Mouse (Mus musculus) intestine, embryonic 15.5 days (tissue): ENCODE measurements around the gene Map2. TPM values are rescaled to one million over a fixed set of nuclear protein-coding genes. Genes with fewer than 3 reads are reported as not detected.

Source experiments
- ATAC-seq: fragments of 200-750 bp; cut with Nextera tagmentation; 2 replicates; pipeline ENCODE4 v1.8.0; 2017; ENCODE audit warnings: moderate TSS enrichment, moderate library complexity
- H3K27ac ChIP-seq: fragments of 300-500 bp; sonication (generic); 2 replicates; pipeline ENCODE4 v1.5.1; 2015; ENCODE audit warnings: mild to moderate bottlenecking, inconsistent platforms
- H3K27me3 ChIP-seq: fragments of 300-500 bp; sonication (generic); replicated peaks from 2 replicates; pipeline ENCODE4 v1.6.1; 2015; ENCODE audit warnings: inconsistent platforms
- H3K36me3 ChIP-seq: fragments of 300-500 bp; sonication (generic); 2 replicates; pipeline ENCODE4 v1.6.1; 2015; ENCODE audit warnings: inconsistent platforms
- H3K4me1 ChIP-seq: fragments of 300-500 bp; sonication (generic); replicated peaks from 2 replicates; pipeline ENCODE4 v1.6.1; 2015; ENCODE audit warnings: inconsistent platforms
- H3K4me2 ChIP-seq: fragments of 300-500 bp; sonication (generic); replicated peaks from 2 replicates; pipeline ENCODE4 v1.6.1; 2015; ENCODE audit warnings: mild to moderate bottlenecking, inconsistent platforms
- H3K4me3 ChIP-seq: fragments of 300-500 bp; sonication (generic); replicated peaks from 2 replicates; pipeline ENCODE4 v1.5.1; 2015; ENCODE audit warnings: inconsistent platforms
- H3K9ac ChIP-seq: fragments of 300-500 bp; sonication (generic); 2 replicates; pipeline ENCODE4 v1.6.1; 2015; ENCODE audit warnings: inconsistent platforms
- H3K9me3 ChIP-seq: fragments of 300-500 bp; sonication (generic); 2 replicates; pipeline ENCODE4 v1.6.1; 2016; ENCODE audit warnings: inconsistent platforms
- WGBS: fragments of 180-500 bp; shearing (Covaris S2); methylation state at CpG from one replicate; pipeline ENCODE4 v1.1.7; 2015; 5-methylcytosine and 5-hydroxymethylcytosine counted together
- polyA plus RNA-seq: library from polyadenylated mRNA; unstranded; fragments of >200 nt; fragmentation: Nextera tagmentation; extraction: Ambion mirVana; gene quantifications from 2 replicates; pipeline ENCODE4 v1.2.1, GENCODE M21; 2015

The Map2 gene
- polyA plus RNA-seq, 1 experiment from 2014 or later, result 14.1 TPM

DNA sequence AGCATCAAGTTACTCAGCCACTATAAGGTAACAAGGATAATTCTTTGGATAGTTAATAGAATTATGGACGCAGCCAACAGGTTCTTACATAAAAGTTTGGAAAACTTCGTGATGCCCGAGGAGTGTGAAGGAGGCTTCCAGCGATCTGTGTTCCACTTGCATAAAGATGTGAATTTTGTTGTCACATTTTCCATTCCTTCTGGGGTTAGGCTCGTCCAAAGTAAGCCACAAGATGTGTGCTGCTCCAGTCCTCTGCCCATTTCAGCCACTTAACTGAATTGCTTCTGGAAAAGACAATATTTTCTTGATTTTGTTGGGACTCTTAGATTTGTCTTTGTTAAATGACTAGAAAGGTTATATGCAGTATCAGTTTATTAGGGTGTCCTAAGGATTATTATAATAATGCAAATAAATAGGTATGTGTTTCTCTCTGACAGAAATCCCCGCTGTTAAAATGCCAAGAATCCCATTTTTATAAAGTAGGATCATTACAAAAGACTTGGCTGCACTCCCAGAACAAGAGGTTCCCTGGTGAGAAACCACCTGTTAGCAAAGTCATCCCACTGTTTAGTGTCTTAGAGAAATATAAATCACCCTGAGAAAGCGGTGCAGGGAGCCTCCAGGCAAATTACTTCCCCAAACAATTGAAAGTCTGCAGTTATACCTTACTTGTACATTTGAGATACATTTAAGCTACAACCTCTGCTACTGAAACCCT, 36.2 kb downstream of the Map2 start:
- Histone ChIP-seq H3K9me3 (no peaks in the 10 kb centered on the region), H3K4me3 (no peak overlapping the region), H3K9ac (no peak overlapping the region), H3K4me1 (no peaks in the 10 kb centered on the region), H3K27me3 (no peaks in the 10 kb centered on the region), H3K27ac (no peak overlapping the region), H3K4me2 (no peak overlapping the region), H3K36me3 (no peaks in the 10 kb centered on the region)
- 66% methylated on average over 7 of the region's 7 CpGs for WGBS
- no peak for ATAC-seq

DNA sequence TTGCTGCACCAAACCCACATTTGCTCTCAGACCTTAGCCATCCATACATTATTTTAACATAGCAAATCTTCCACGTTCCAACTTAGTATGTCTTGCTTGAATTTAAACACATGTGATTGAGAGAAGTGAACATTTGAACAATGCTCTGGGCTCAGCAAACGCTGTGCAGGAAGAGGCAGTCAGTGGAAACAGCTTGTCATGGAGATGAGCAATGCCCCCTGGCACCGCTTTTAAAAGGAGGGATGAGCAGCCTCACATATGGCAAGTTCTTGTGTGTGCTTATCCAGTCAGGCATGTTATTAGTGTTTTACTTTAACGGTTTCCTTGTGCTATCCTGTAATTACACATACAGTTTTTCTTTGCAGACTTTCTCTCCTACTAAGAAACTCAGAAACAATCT, 46.4 kb downstream of the Map2 start:
- H3K27ac ChIP-seq, result no peak overlapping the region
- WGBS, result 52% methylated on average over 4 of the region's 4 CpGs
- ATAC-seq, result no peak
- no peaks in the 10 kb centered on the region for H3K27me3 ChIP-seq
- no peak overlapping the region for H3K4me3 ChIP-seq
- H3K36me3 ChIP-seq, result no peaks in the 10 kb centered on the region
- H3K9me3 ChIP-seq, result no peaks in the 10 kb centered on the region
- H3K4me2 ChIP-seq, result no peak overlapping the region
- H3K9ac ChIP-seq, result no peak overlapping the region
- no peaks in the 10 kb centered on the region for H3K4me1 ChIP-seq

DNA sequence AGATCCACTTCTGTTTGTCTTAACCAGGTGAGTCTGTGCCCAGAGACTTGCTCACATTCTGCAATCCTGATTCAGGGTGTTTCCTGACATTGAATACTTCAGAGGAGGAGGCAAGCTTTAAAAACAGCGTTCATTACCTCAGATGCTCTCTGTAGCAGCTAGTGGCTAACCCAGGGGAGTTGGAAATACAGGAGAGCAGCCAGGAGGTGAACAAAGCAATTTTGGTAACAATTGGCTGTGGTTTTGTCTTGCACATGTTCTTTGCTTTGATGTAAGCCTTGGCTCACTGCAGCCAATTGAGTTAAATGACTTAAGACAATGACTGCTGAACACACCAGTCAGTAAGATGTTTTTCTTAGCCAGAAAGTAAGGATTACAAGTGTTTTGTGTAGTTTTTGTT, 48.3 kb downstream of the Map2 start:
- no peak overlapping the region for H3K27ac ChIP-seq
- H3K9ac ChIP-seq, result no peak overlapping the region
- H3K36me3 ChIP-seq, result no peaks in the 10 kb centered on the region
- H3K4me1 ChIP-seq, result 0 out of 2 replicates have a peak, but pooled peaks cover 2% of the 10 kb centered on the region
- no peak overlapping the region for H3K4me3 ChIP-seq
- H3K27me3 ChIP-seq, result no peaks in the 10 kb centered on the region
- no peak overlapping the region for H3K4me2 ChIP-seq
- no peaks in the 10 kb centered on the region for H3K9me3 ChIP-seq
- ATAC-seq, result no peak
- 34% methylated on average over 1 of the region's 1 CpGs for WGBS

DNA sequence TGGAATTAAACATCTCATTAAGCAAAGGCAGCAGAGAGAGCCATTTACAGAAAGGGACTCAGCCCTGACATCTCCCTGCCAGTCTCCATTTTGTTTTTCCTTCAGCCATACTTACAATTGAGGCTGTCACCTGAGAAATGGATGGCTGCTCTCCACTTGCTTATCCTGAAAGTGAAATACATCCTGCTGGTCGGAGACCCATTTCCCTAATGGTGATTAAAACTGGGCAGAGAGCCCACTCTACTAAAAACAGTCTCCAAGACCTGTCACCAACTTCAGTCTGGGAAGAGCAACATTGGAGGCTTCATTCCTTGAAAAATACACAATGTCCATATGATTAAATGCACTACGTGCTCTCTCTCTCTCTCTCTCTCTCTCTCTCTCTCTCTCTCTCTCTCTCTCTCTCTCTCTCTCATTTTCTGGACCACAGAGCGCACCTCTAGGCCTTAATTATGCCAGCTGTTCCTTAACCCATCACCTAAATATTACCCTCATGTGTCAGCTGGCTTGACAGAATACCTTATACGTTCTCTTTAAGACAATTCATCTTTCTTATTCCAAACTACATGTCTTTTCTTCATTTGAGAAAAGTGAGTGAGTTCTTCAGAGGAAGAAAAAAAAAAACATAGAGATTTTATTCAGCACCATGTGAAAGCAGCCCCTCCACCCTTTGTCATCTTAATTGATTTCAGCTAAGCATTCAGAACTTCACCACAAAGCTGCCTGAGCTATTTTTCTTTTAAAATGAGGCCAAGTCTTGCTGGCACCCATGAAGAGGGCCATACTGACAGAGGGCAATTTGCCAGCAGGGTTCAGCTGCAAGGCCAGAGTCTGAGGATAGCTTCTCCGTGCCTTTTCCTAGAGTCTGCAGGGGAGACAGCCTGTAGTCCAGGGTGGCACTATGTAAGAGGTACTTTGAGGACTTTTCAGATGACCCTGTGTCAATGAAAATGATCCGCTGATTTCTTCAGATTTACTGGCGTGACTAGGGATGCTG, 51.6 kb downstream of the Map2 start:
- no peaks in the 10 kb centered on the region for H3K9me3 ChIP-seq
- H3K4me2 ChIP-seq, result no peak overlapping the region
- no peak overlapping the region for H3K9ac ChIP-seq
- ATAC-seq, result peak; percentile 43; the same call in 1 of the 2 replicates
- 0 out of 2 replicates have a peak, but pooled peaks cover 2% of the 10 kb centered on the region for H3K4me1 ChIP-seq
- no peaks in the 10 kb centered on the region for H3K36me3 ChIP-seq
- no peak overlapping the region for H3K27ac ChIP-seq
- H3K4me3 ChIP-seq, result no peak overlapping the region
- H3K27me3 ChIP-seq, result no peaks in the 10 kb centered on the region
- 52% methylated on average over 7 of the region's 7 CpGs for WGBS

DNA sequence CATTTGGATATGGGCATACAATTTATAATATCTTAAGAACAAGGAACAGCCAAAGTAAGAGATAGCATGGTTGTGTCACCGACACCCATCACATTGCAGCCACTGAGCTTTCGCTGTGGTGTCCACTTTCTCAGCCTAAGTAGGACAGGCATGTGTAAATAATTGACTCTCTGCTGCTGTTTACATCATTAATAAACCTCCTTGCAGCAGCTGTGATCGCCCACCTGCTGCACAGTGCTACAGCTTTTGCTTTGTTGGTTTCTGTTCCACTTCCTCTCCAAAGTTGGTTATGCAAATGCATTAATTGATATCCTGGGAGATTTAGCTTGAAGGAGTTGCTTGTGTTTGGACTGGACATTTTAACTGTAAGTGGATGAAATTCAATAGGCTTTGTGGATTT, 53.1 kb downstream of the Map2 start:
- Histone ChIP-seq H3K4me1 (0 out of 2 replicates have a peak, but pooled peaks cover 2% of the 10 kb centered on the region), H3K9ac (no peak overlapping the region), H3K36me3 (no peaks in the 10 kb centered on the region), H3K4me2 (no peak overlapping the region), H3K27me3 (no peaks in the 10 kb centered on the region), H3K4me3 (no peak overlapping the region), H3K27ac (no peak overlapping the region), H3K9me3 (no peaks in the 10 kb centered on the region)
- no peak for ATAC-seq
- 51% methylated on average over 3 of the region's 3 CpGs for WGBS

DNA sequence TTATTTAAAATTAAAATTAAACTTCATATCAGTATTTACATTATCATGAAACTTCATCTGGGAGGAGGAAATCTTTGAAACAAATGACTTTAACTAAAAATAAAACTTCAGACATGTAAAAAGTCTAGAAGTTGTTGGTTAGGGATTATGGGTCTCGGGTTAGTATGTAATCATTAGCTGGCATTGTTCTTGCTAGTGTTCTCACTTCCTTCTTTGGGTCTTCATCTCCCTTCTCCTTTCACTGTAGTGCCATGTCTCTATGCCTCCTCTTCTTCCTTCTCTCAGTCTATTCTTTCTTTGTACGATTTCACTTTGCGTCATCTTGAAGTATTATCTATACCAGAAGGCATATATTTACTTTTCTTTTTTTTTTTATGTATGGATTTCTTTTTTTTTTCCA, 55.3 kb downstream of the Map2 start:
- H3K4me1 ChIP-seq, result 0 out of 2 replicates have a peak, but pooled peaks cover 2% of the 10 kb centered on the region
- no peak for ATAC-seq
- no peak overlapping the region for H3K9ac ChIP-seq
- H3K4me2 ChIP-seq, result no peak overlapping the region
- H3K27me3 ChIP-seq, result no peaks in the 10 kb centered on the region
- WGBS, result 94% methylated on average over 3 of the region's 3 CpGs
- no peaks in the 10 kb centered on the region for H3K36me3 ChIP-seq
- no peak overlapping the region for H3K4me3 ChIP-seq
- H3K27ac ChIP-seq, result no peak overlapping the region
- H3K9me3 ChIP-seq, result no peaks in the 10 kb centered on the region

DNA sequence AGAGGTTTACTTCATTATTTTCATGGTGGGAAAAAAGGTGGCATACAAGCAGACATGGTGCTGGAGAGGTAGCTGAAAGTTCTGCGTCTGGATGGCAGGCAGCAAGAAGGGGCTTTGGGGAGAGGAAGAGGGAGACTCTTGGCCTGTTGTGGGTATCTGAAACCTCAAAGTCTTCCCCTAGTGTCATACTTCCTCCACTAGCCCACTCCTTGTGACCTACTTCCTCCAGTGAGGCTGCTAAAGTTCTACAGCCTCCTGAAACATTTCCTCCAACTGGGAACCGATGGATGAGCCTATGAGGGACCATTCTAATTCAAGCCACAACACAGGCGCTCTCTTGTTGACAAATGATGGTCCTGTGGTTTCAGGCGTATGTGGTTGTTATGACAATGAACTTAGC, 56.9 kb downstream of the Map2 start:
- Histone ChIP-seq H3K27ac (no peak overlapping the region), H3K4me3 (no peak overlapping the region), H3K9me3 (no peaks in the 10 kb centered on the region), H3K4me1 (0 out of 2 replicates have a peak, but pooled peaks cover 1% of the 10 kb centered on the region), H3K4me2 (no peak overlapping the region), H3K27me3 (no peaks in the 10 kb centered on the region), H3K36me3 (no peaks in the 10 kb centered on the region), H3K9ac (no peak overlapping the region)
- WGBS, result 87% methylated on average over 4 of the region's 4 CpGs
- no peak for ATAC-seq

DNA sequence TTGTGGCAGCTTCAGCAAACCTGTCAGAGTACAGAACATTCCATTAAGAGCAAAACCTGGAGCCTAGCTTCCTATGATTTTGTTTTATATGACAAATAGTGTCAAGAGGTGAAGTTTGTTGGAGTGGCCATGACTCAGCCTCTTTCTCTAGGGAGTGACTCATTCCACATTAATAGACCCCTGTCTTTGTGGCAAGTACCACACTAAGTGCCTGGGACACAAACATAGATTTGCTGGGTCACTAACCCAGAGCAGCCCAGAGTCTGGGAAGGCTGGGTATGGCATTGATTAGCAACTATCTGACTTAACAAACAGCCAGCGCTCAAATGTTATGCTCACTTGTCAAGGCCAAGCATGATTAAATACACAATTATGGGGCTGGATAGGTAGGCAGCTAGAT, 69.8 kb downstream of the Map2 start:
- no peaks in the 10 kb centered on the region for H3K9me3 ChIP-seq
- no peaks in the 10 kb centered on the region for H3K4me1 ChIP-seq
- H3K27ac ChIP-seq, result no peak overlapping the region
- H3K36me3 ChIP-seq, result no peaks in the 10 kb centered on the region
- no peak overlapping the region for H3K9ac ChIP-seq
- 42% methylated on average over 1 of the region's 1 CpGs for WGBS
- no peak overlapping the region for H3K4me2 ChIP-seq
- H3K4me3 ChIP-seq, result no peak overlapping the region
- H3K27me3 ChIP-seq, result no peaks in the 10 kb centered on the region
- no peak for ATAC-seq

DNA sequence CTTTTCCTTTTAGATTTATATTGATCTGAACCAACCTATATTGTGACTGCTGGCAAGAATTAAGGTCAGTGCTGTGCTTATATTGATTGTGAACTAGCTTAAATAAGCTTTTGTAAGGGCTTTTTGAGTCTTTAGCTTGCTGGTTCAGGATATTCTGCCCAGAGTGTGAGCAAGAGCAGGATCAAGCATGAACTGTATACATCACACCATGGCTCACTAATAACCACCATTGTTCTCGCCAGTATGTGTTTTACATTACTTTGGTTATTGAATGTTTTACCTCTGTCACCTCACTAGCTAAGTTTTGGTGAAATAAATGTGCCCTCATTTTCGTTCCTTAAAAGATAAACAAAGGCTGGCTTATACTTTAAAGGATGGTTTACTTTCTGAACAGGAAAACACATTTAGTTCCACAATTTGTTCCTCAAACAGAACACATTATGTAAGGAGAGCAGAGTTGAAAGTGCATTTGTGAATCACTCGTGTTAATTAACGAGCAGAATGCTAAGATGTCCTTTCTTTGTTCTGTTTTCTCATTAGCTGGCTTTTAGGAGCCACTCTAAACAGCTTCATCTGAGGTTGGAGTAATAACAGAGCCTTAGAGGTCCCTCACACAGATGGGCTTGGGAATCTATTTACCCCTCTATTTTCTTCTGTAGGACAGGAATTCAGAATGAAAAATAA, 76.7 kb downstream of the Map2 start:
- H3K9me3 ChIP-seq, result no peaks in the 10 kb centered on the region
- WGBS, result 19% methylated on average over 4 of the region's 4 CpGs
- ATAC-seq, result peak; percentile 34; the same call in 1 of the 2 replicates
- no peak overlapping the region for H3K27ac ChIP-seq
- no peak overlapping the region for H3K4me2 ChIP-seq
- H3K9ac ChIP-seq, result no peak overlapping the region
- H3K4me3 ChIP-seq, result no peak overlapping the region
- 0 out of 2 replicates have a peak, but pooled peaks cover 3% of the 10 kb centered on the region for H3K4me1 ChIP-seq
- no peaks in the 10 kb centered on the region for H3K27me3 ChIP-seq
- H3K36me3 ChIP-seq, result no peaks in the 10 kb centered on the region

DNA sequence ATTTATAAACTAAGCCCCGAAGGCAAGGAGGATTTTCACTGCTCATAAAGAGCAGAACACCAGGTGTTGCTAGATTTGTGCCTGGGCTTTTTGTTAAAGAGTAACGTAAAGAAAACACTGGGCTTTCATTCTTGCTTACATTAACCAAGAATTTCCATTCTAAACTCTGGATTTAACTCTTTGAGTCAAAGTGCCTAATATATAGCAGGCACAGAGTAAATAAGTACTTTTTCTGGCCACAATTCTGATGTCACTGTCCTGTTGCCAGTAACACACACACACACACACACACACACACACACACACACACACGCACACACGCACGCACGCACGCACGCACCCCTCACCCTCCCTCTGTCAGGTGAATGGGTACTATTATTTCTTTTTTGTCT, 77.3 kb downstream of the Map2 start:
- peak; percentile 45; the same call in 1 of the 2 replicates for ATAC-seq
- Histone ChIP-seq H3K9ac (no peak overlapping the region), H3K4me1 (0 out of 2 replicates have a peak, but pooled peaks cover 3% of the 10 kb centered on the region), H3K27ac (no peak overlapping the region), H3K27me3 (no peaks in the 10 kb centered on the region), H3K4me3 (no peak overlapping the region), H3K9me3 (no peaks in the 10 kb centered on the region), H3K36me3 (no peaks in the 10 kb centered on the region), H3K4me2 (no peak overlapping the region)
- 49% methylated on average over 8 of the region's 8 CpGs for WGBS

DNA sequence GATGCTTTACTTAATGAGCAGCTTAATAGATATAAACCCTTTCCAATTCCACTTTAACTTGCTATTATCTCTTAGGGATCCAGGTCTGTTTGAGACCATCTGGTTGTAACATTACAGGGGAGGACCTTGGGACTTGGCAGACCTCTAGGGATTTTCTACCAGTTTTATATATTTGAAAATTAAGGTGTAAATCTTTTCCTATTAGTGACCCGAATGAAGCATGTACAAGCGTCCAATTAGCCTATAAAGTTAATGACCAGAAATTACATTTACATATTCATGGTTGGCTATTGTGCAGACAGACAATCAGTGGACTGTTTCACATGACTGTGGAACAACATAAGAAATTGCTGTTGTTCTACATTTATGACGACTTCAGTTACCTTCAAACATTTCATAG, 88.1 kb downstream of the Map2 start:
- 86% methylated on average over 3 of the region's 3 CpGs for WGBS
- Histone ChIP-seq H3K27me3 (no peaks in the 10 kb centered on the region), H3K9ac (no peak overlapping the region), H3K4me1 (no peaks in the 10 kb centered on the region), H3K4me3 (no peak overlapping the region), H3K4me2 (no peak overlapping the region), H3K27ac (no peak overlapping the region), H3K36me3 (no peaks in the 10 kb centered on the region), H3K9me3 (no peaks in the 10 kb centered on the region)
- no peak for ATAC-seq
